Mouse (Mus musculus) lung, postnatal 0 days (tissue): ENCODE data around the gene Terb1. TPM values are rescaled to one million over a fixed set of nuclear protein-coding genes. Genes with fewer than 3 reads are reported as not detected.

Source experiments
- ATAC-seq: fragments of 200-750 bp; cut with Nextera tagmentation; 2 replicates; pipeline ENCODE4 v1.8.0; 2017; ENCODE audit warnings: moderate library complexity
- DNase-seq: peaks from one replicate; pipeline ENCODE4 v3.0.0-alpha.2; 2016; ENCODE audit warnings: low spot score
- H3K27ac ChIP-seq: fragments of 300-500 bp; sonication (generic); 2 replicates; pipeline ENCODE4 v1.5.1; 2014; ENCODE audit warnings: antibody characterized with exemption, mild to moderate bottlenecking, low read length, mixed read lengths
- H3K27me3 ChIP-seq: fragments of 300-500 bp; sonication (generic); replicated peaks from 2 replicates; pipeline ENCODE4 v1.6.1; 2014; ENCODE audit warnings: low read length, mixed read lengths; ENCODE audit not compliant: insufficient read depth
- H3K36me3 ChIP-seq: fragments of 300-500 bp; sonication (generic); 2 replicates; pipeline ENCODE4 v1.6.1; 2014; ENCODE audit warnings: low read length, mixed read lengths; ENCODE audit not compliant: insufficient read depth
- H3K4me1 ChIP-seq: fragments of 300-500 bp; sonication (generic); 2 replicates; pipeline ENCODE4 v1.6.1; 2014; ENCODE audit warnings: antibody characterized with exemption, low read depth, low read length, mixed read lengths; ENCODE audit not compliant: insufficient read depth
- H3K4me2 ChIP-seq: fragments of 300-500 bp; sonication (generic); replicated peaks from 2 replicates; pipeline ENCODE4 v1.6.1; 2014; ENCODE audit warnings: low read depth, mild to moderate bottlenecking, low read length, moderate library complexity, mixed read lengths
- H3K4me3 ChIP-seq: fragments of 300-500 bp; sonication (generic); 2 replicates; pipeline ENCODE4 v1.5.1; 2014; ENCODE audit warnings: low read depth, low read length
- H3K9ac ChIP-seq: fragments of 300-500 bp; sonication (generic); replicated peaks from 2 replicates; pipeline ENCODE4 v1.6.1; 2014; ENCODE audit warnings: low read depth, mild to moderate bottlenecking
- H3K9me3 ChIP-seq: fragments of 300-500 bp; sonication (generic); 2 replicates; pipeline ENCODE4 v1.6.1; 2016; ENCODE audit warnings: low read length, mixed read lengths
- CTCF ChIP-seq: IDR thresholded peaks from 2 replicates; pipeline ENCODE4 v1.5.1; 2016; ENCODE audit warnings: antibody characterized with exemption, mild to moderate bottlenecking
- EP300 ChIP-seq: IDR thresholded peaks from 2 replicates; pipeline ENCODE4 v1.6.1; 2016; ENCODE audit warnings: antibody characterized with exemption, mild to moderate bottlenecking, control low read depth
- WGBS: fragments of 180-500 bp; shearing (Covaris S2); extraction: QIAGEN DNeasy Blood & Tissue Kit; methylation state at CpG from one replicate; pipeline ENCODE4 v1.1.7; 2014; 5-methylcytosine and 5-hydroxymethylcytosine counted together
- polyA plus RNA-seq: library from polyadenylated mRNA; unstranded; fragments of >200 nt; fragmentation: Nextera tagmentation; extraction: Ambion mirVana; gene quantifications from 2 replicates; pipeline ENCODE4 v1.2.1, GENCODE M21; 2015

Gene Terb1
- polyA plus RNA-seq, 1 experiment from 2014 or later, result 0.14 TPM

- Histone ChIP-seq H3K9ac (no peak overlapping the region), H3K4me1 (no peaks in the 10 kb centered on the region), H3K27ac (no peak overlapping the region), H3K9me3 (no peaks in the 10 kb centered on the region), H3K27me3 (no peaks in the 10 kb centered on the region), H3K36me3 (no peaks in the 10 kb centered on the region), H3K4me3 (no peak overlapping the region), H3K4me2 (no peak overlapping the region)
- 73% methylated on average over 3 of the region's 3 CpGs for WGBS
- ATAC-seq, result no peak
- peak; percentile 36 for DNase-seq
- TF ChIP-seq CTCF (peak; percentile 66), EP300 (no peak)
These were observed 106.1 kb downstream of the Terb1 start for GRCm38 (mm10) chr8:104403596-104403995.

Other genes with a start within 250 kb of the Terb1 start
- not detected in 2 replicates for gene Cmtm2a, start 216.7 kb downstream of the Terb1 start, polyA plus RNA-seq
- not detected in 2 replicates for gene Gm45711, start 199.8 kb downstream of the Terb1 start, polyA plus RNA-seq
- gene Cmtm1, start 199.8 kb downstream of the Terb1 start, polyA plus RNA-seq, result not detected in 2 replicates
- gene Gm11020, start 188.3 kb downstream of the Terb1 start, polyA plus RNA-seq, result not detected in 2 replicates
- not detected in 2 replicates for gene Cmtm2b, start 187.7 kb downstream of the Terb1 start, polyA plus RNA-seq
- 98.3 and 117 TPM in 2 replicates for gene Cmtm3, start 170.5 kb downstream of the Terb1 start, polyA plus RNA-seq
- 3.5 TPM in 2 replicates for gene Cmtm4, start 114.1 kb downstream of the Terb1 start, polyA plus RNA-seq
- gene Dync1li2, start 66.9 kb downstream of the Terb1 start, polyA plus RNA-seq, result 39.4 and 44.9 TPM in 2 replicates
- gene Nae1, start 24.7 kb upstream of the Terb1 start, polyA plus RNA-seq, result 57.9 and 58.9 TPM in 2 replicates
- 0.84 and 0.87 TPM in 2 replicates for gene Car7, start 24.8 kb upstream of the Terb1 start, polyA plus RNA-seq
- 5.9 and 6.0 TPM in 2 replicates for gene Pdp2, start 81.5 kb upstream of the Terb1 start, polyA plus RNA-seq
- 13.8 and 17.2 TPM in 2 replicates for gene Cdh16, start 114.5 kb upstream of the Terb1 start, polyA plus RNA-seq
- 19.9 and 22.6 TPM in 2 replicates for gene Rrad, start 121.4 kb upstream of the Terb1 start, polyA plus RNA-seq
- 70.2 and 72.9 TPM in 2 replicates for gene Ciao2b, start 132.1 kb upstream of the Terb1 start, polyA plus RNA-seq
- 0.06 TPM in 1 of 2 replicates, not detected in the other for gene Ces2a, start 224.1 kb upstream of the Terb1 start, polyA plus RNA-seq